Mouse (Mus musculus): ENCODE measurements around the gene Gm10644.

DNA sequence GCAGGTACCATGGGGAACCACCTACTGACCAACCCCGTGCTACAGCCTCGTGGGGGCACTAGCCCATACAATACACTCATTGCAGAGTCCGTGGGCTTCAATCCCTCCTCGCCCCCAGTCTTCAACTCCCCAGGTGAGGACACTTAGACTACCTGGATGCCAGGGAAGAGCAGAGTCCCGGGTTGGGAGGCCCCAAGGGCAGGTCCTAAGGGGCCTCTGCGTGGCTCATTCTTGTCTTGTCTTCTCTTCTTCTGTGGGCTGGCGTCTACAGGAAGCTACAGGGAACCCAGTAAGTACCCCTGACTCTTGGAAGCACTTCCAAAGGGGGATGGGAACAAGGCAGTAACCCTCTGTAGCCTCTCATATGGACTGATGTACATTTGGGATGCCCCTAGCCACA is 17.4 kb downstream of the Gm10644 start:
- no peak for TF ChIP-seq POLR2A (IDR thresholded peaks at IDR 0.05; ENCODE audit: borderline replicate concordance, low read depth, low read length)
- no peak for TF ChIP-seq CTCF (IDR thresholded peaks at IDR 0.05; ENCODE audit: low read depth, low read length)
